Mouse (Mus musculus) embryonic fibroblast, embryonic 13.5 days (primary cell): ENCODE measurements around the gene Gm5414. TPM values are rescaled to one million over a fixed set of nuclear protein-coding genes. Genes with fewer than 3 reads are reported as not detected.

Source experiments
- H3K27ac ChIP-seq: 2 replicates; pipeline ENCODE4 v1.5.1; 2012; ENCODE audit warnings: low read length, control low read depth, inconsistent platforms; ENCODE audit not compliant: insufficient read depth
- H3K4me1 ChIP-seq: 2 replicates; pipeline ENCODE4 v1.6.1; 2011; ENCODE audit warnings: low read length; ENCODE audit not compliant: control insufficient read depth, insufficient read depth
- H3K4me3 ChIP-seq: 2 replicates; pipeline ENCODE4 v1.5.1; 2011; ENCODE audit warnings: mild to moderate bottlenecking, control low read depth, low read length; ENCODE audit not compliant: insufficient read depth
- CTCF ChIP-seq: IDR thresholded peaks from 2 replicates; pipeline ENCODE4 v1.5.1; 2011; ENCODE audit warnings: mild to moderate bottlenecking, control low read depth, low read length, moderate library complexity, borderline replicate concordance; ENCODE audit not compliant: insufficient read depth
- POLR2A ChIP-seq: IDR thresholded peaks from 2 replicates; pipeline ENCODE4 v1.6.1; 2011; ENCODE audit warnings: low read depth, mild to moderate bottlenecking, control low read depth, low read length, moderate library complexity
- polyA plus RNA-seq: library from polyadenylated mRNA; stranded (reverse); fragments of >200 nt; gene quantifications from 2 replicates; pipeline ENCODE4 v1.2.4, GENCODE M21; 2011; ENCODE audit warnings: low read depth; ENCODE audit not compliant: missing spikeins, insufficient read length

Gm5414 gene
- polyA plus RNA-seq: not detected in 2 replicates

DNA sequence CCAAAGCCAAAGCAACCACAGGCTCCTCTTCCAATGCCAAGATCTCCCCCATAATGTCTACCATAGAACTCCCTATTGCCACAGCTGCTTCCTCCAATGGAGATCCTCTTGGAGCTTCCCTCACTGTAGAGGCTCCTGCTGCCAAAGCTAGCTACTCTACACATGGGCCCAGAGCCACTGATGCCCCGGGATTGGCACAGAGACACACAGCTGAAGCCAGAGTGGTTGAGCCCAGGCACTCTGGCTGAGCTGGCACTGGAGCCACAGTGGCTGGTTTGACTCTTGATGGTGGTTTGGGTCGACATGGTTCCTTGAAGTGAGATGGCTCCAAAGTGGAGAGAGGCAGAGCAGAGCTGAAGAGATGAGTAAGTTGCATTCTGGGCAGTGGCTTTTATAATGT lies at the start of gene Gm5414:
Gene Gm5414 (minus strand): TSS at position 305 of the 400 bp plus-strand sequence.
- no peak within 1 kb of the TSS for H3K4me3 ChIP-seq
- no peak for TF ChIP-seq POLR2A
- no peak for TF ChIP-seq CTCF
- no peak within 1 kb of the TSS for H3K27ac ChIP-seq
- H3K4me1 ChIP-seq: no peaks in the 10 kb centered on the region

- Histone ChIP-seq H3K4me1 (no peaks in the 10 kb centered on the region), H3K4me3 (no peak overlapping the region), H3K27ac (no peak overlapping the region)
- no peak for TF ChIP-seq POLR2A
- TF ChIP-seq CTCF: no peak
Observed at GRCm38 (mm10) chr15:101675978-101676377, 48.0 kb upstream of the Gm5414 start.

- H3K4me3 ChIP-seq: no peak overlapping the region
- no peaks in the 10 kb centered on the region for H3K4me1 ChIP-seq
- no peak overlapping the region for H3K27ac ChIP-seq
- TF ChIP-seq POLR2A: no peak
Observed at GRCm38 (mm10) chr15:101652736-101653265, 24.8 kb upstream of the Gm5414 start.

- Histone ChIP-seq H3K4me1 (no peaks in the 10 kb centered on the region), H3K4me3 (no peak within 1 kb of the TSS), H3K27ac (no peak within 1 kb of the TSS)
- TF ChIP-seq CTCF (no peak), POLR2A (no peak)
Observed at GRCm38 (mm10) chr15:101647280-101647679, 19.3 kb upstream of the Gm5414 start, which contains the start of gene Gm5478. Gene Gm5478, minus strand, starts transcription at chr15:101647380.

DNA sequence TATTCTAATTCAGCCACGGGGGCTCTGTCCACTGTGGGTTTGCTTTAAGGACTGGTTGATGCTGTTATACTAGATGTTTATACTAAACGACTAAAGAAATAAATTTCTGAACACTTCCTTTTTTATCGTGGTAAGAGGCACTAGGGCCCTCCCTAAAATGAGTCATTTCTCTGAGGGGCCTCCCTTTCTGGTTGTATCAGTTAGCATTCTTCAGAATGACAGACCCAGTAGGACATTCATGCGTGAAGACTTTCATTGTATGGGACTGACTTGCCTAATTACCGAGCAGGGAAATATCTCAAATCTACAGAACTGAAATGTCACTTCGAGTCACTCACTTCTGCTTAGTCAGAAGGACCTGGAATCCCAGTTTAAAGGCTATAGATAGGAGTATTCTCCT lies 28.9 kb downstream of the Gm5414 start:
- no peak overlapping the region for H3K27ac ChIP-seq
- TF ChIP-seq POLR2A (no peak), CTCF (no peak)
- H3K4me3 ChIP-seq: no peak overlapping the region
- H3K4me1 ChIP-seq: no peaks in the 10 kb centered on the region

DNA sequence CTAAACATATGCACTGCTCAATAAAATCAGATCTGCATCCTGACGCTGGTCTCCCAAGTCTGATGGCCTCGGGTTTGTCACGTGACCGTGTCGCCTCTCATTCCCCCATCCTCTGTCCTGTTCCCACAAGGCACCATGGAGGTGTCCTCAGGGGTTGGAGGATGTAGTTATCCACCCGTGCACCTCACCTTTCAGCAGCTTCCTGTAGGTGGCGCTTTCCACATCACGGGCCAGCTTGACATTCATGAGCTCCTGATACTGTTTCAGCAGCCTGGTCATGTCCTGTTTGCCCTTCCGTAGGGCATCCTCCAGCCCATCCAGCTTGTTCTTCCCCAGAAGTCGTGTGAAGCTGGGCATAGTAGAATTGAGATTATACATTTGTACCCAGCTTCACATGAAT lies 39.8 kb downstream of the Gm5414 start:
- Histone ChIP-seq H3K4me1 (no peaks in the 10 kb centered on the region), H3K27ac (no peak overlapping the region), H3K4me3 (no peak overlapping the region)
- TF ChIP-seq POLR2A: no peak
- no peak for TF ChIP-seq CTCF

- TF ChIP-seq POLR2A: no peak
- TF ChIP-seq CTCF: no peak
- H3K27ac ChIP-seq: no peak overlapping the region
- H3K4me3 ChIP-seq: no peak overlapping the region
- H3K4me1 ChIP-seq: no peaks in the 10 kb centered on the region
Observed at GRCm38 (mm10) chr15:101584456-101584855, 43.5 kb downstream of the Gm5414 start.

DNA sequence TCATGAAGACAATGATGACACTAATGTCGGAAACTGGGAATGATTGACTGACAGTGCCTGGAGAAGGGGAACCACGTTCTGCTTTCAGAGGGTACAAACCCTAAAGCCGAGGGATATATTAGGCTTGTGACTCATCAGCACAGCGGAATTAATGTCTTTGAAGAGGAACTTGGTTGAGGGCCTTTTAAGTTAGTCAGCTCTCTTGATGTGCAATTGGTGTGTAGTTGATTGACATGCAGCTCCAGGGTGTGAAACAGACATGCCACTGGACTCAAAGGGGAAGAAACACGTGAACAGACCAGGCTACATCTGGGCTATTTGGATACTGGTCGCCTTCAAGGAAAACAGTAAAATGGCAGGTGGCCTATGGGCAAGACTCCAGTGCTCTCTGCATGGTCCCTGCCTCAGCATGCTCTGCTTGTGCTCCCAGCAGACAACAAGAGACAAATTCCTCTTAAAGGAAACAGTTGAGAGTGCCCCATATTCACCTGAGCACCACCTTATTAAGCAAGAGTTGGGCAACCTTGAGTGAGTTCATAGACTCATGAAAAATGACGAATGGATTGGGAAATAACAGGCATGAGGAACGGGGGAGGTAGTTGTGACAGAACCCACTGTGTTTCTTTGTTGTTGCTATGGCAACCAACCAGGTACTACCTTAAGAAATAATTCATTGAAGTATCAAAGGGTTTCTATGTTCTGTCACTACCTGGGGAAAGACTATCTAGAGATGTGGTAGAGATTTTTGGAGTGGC lies 44.6 kb downstream of the Gm5414 start:
- no peak overlapping the region for H3K4me3 ChIP-seq
- H3K27ac ChIP-seq: no peak overlapping the region
- no peak for TF ChIP-seq POLR2A
- no peak for TF ChIP-seq CTCF
- no peaks in the 10 kb centered on the region for H3K4me1 ChIP-seq

- TF ChIP-seq POLR2A (no peak), CTCF (no peak)
- Histone ChIP-seq H3K27ac (no peak overlapping the region), H3K4me1 (no peaks in the 10 kb centered on the region), H3K4me3 (no peak overlapping the region)
Observed at GRCm38 (mm10) chr15:101581701-101582100, 46.3 kb downstream of the Gm5414 start.

DNA sequence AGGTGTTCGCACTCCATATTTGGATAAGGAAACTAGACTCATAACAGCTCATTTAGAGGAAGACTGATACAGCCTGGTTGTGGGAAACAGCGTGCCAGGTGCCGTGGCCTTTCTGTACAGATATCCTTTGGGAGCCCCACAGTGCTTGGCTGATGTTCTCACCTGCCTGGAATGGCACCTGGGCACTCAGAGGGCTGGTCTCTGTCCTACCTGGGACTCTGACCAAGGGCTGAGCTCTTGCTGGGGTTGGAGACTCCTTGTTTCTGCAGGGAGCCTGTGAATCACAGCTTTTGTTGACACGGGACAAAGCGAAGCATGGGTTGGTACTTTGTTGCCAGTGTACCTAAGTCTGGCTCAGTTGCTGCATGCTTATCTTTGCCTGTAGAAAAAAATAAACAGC lies 52.5 kb downstream of the Gm5414 start:
- Histone ChIP-seq H3K4me1 (no peaks in the 10 kb centered on the region), H3K27ac (no peak overlapping the region)
- TF ChIP-seq CTCF (no peak), POLR2A (no peak)

More for the DNA sequence above, 52.5 kb downstream of the Gm5414 start:
- no peak overlapping the region for H3K4me3 ChIP-seq

Other genes with a start within 250 kb of the Gm5414 start
- 0.98 and 1.8 TPM in 2 replicates for gene Krt7, start 217.1 kb downstream of the Gm5414 start, polyA plus RNA-seq
- not detected in 2 replicates for gene Krt87, start 189.4 kb downstream of the Gm5414 start, polyA plus RNA-seq
- not detected in 2 replicates for gene Krt88, start 180.4 kb downstream of the Gm5414 start, polyA plus RNA-seq
- gene Krt81, start 164.4 kb downstream of the Gm5414 start, polyA plus RNA-seq: not detected in 2 replicates
- not detected in 2 replicates for gene Krt86, start 154.7 kb downstream of the Gm5414 start, polyA plus RNA-seq
- not detected in 2 replicates for gene Krt83, start 136.7 kb downstream of the Gm5414 start, polyA plus RNA-seq
- gene Gm49425, start 110.9 kb downstream of the Gm5414 start, polyA plus RNA-seq: not detected in 2 replicates
- gene Krt84, start 95.4 kb downstream of the Gm5414 start, polyA plus RNA-seq: not detected in 2 replicates
- not detected in 2 replicates for gene Krt82, start 77.5 kb downstream of the Gm5414 start, polyA plus RNA-seq
- not detected in 2 replicates for gene Krt90, start 65.2 kb downstream of the Gm5414 start, polyA plus RNA-seq
- not detected in 2 replicates for gene Krt75, start 54.3 kb downstream of the Gm5414 start, polyA plus RNA-seq
- not detected in 2 replicates for gene Gm5478, start 19.2 kb upstream of the Gm5414 start, polyA plus RNA-seq
- gene Krt6b, start 52.1 kb upstream of the Gm5414 start, polyA plus RNA-seq: not detected in 2 replicates
- gene Krt6a, start 66.1 kb upstream of the Gm5414 start, polyA plus RNA-seq: not detected in 2 replicates
- not detected in 2 replicates for gene Krt5, start 84.7 kb upstream of the Gm5414 start, polyA plus RNA-seq
- gene Krt71, start 114.9 kb upstream of the Gm5414 start, polyA plus RNA-seq: not detected in 2 replicates
- gene Krt72, start 158.3 kb upstream of the Gm5414 start, polyA plus RNA-seq: not detected in 2 replicates
- not detected in 2 replicates for gene Krt73, start 174.2 kb upstream of the Gm5414 start, polyA plus RNA-seq
- gene Krt2, start 190.0 kb upstream of the Gm5414 start, polyA plus RNA-seq: not detected in 2 replicates
- gene Krt1, start 222.6 kb upstream of the Gm5414 start, polyA plus RNA-seq: not detected in 2 replicates
- gene Krt77, start 241.5 kb upstream of the Gm5414 start, polyA plus RNA-seq: not detected in 2 replicates